Mouse (Mus musculus): ENCODE results near the gene Hps3. TPM values are rescaled to one million over a fixed set of nuclear protein-coding genes. Genes with fewer than 3 reads are reported as not detected.
A peak's percentile ranks its signal among the peaks of the same experiment; 100 is the strongest.

Hps3 gene
- polyA plus RNA-seq, 1 experiment, result 15.6 TPM

GRCm38 (mm10) chr3:20007759-20008158, 27.4 kb downstream of the Hps3 start:
- DNase-seq (ENCODE audit: extremely low spot score in 1 of 2, low spot score in 1 of 2), result no peak

GRCm38 (mm10) chr3:20007275-20007674, 27.8 kb downstream of the Hps3 start:
- DNase-seq (ENCODE audit: extremely low spot score in 1 of 2, low spot score in 1 of 2), result no peak

- no peak for DNase-seq (ENCODE audit: extremely low spot score in 1 of 2, low spot score in 1 of 2)
Measured at GRCm38 (mm10) chr3:20005611-20006010, 29.5 kb downstream of the Hps3 start.

- no peak for DNase-seq (ENCODE audit: extremely low spot score in 1 of 2, low spot score in 1 of 2)
Measured at GRCm38 (mm10) chr3:20004422-20004821, 30.7 kb downstream of the Hps3 start.

GRCm38 (mm10) chr3:20002786-20003185, 32.3 kb downstream of the Hps3 start:
- DNase-seq (ENCODE audit: extremely low spot score in 1 of 2, low spot score in 1 of 2), result peak in 1 of 2 experiments; percentile 37

- DNase-seq (ENCODE audit: extremely low spot score in 1 of 2, low spot score in 1 of 2), result no peak
Measured at GRCm38 (mm10) chr3:20000806-20001205, 34.3 kb downstream of the Hps3 start.

- peak; percentile 46 to 55 for DNase-seq (ENCODE audit: extremely low spot score in 1 of 2, low spot score in 1 of 2)
Measured at GRCm38 (mm10) chr3:19999551-19999950, 35.6 kb downstream of the Hps3 start.

GRCm38 (mm10) chr3:19992388-19992787, 42.7 kb downstream of the Hps3 start:
- no peak for DNase-seq (ENCODE audit: extremely low spot score in 1 of 2, low spot score in 1 of 2)

GRCm38 (mm10) chr3:19990031-19990430, 45.1 kb downstream of the Hps3 start:
- no peak for DNase-seq (ENCODE audit: extremely low spot score in 1 of 2, low spot score in 1 of 2)

- DNase-seq (ENCODE audit: extremely low spot score in 1 of 2, low spot score in 1 of 2), result no peak
Measured at GRCm38 (mm10) chr3:19986123-19986522, 49.0 kb downstream of the Hps3 start.

GRCm38 (mm10) chr3:19982846-19983245, 52.3 kb downstream of the Hps3 start:
- DNase-seq (ENCODE audit: extremely low spot score in 1 of 2, low spot score in 1 of 2), result no peak

GRCm38 (mm10) chr3:19981156-19981555, 54.0 kb downstream of the Hps3 start:
- no peak for DNase-seq (ENCODE audit: extremely low spot score in 1 of 2, low spot score in 1 of 2)

- no peak for DNase-seq (ENCODE audit: extremely low spot score in 1 of 2, low spot score in 1 of 2)
Measured at GRCm38 (mm10) chr3:19978474-19978873, 56.6 kb downstream of the Hps3 start.

GRCm38 (mm10) chr3:19966072-19966471, 69.0 kb downstream of the Hps3 start:
- no peak for DNase-seq (ENCODE audit: extremely low spot score in 1 of 2, low spot score in 1 of 2)

- DNase-seq (ENCODE audit: extremely low spot score in 1 of 2, low spot score in 1 of 2), result no peak
Measured at GRCm38 (mm10) chr3:19965239-19965638, 69.9 kb downstream of the Hps3 start.

- DNase-seq (ENCODE audit: extremely low spot score in 1 of 2, low spot score in 1 of 2), result no peak
Measured at GRCm38 (mm10) chr3:19964625-19965188, 70.4 kb downstream of the Hps3 start.

GRCm38 (mm10) chr3:19962769-19963513, 72.2 kb downstream of the Hps3 start:
- DNase-seq (ENCODE audit: extremely low spot score in 1 of 2, low spot score in 1 of 2), result no peak

GRCm38 (mm10) chr3:19961341-19961740, 73.8 kb downstream of the Hps3 start:
- no peak for DNase-seq (ENCODE audit: extremely low spot score in 1 of 2, low spot score in 1 of 2)

GRCm38 (mm10) chr3:19960570-19961114, 74.5 kb downstream of the Hps3 start:
- no peak for DNase-seq (ENCODE audit: extremely low spot score in 1 of 2, low spot score in 1 of 2)

- DNase-seq (ENCODE audit: extremely low spot score in 1 of 2, low spot score in 1 of 2), result no peak
Measured at GRCm38 (mm10) chr3:19958983-19959382, 76.1 kb downstream of the Hps3 start.

- DNase-seq (ENCODE audit: extremely low spot score in 1 of 2, low spot score in 1 of 2), result no peak
Measured at GRCm38 (mm10) chr3:19958031-19958430, 77.1 kb downstream of the Hps3 start.

- no peak for DNase-seq (ENCODE audit: extremely low spot score in 1 of 2, low spot score in 1 of 2)
Measured at GRCm38 (mm10) chr3:19956885-19957284, 78.2 kb downstream of the Hps3 start, which contains the start of gene Cp. TSS of gene Cp (plus strand) at chr3:19957054.
